Mouse (Mus musculus): ENCODE data around the gene Gm10073. TPM values are rescaled to one million over a fixed set of nuclear protein-coding genes. Genes with fewer than 3 reads are reported as not detected.
"Not testable (repeated sequence)": the region's sequence is repeated elsewhere in the genome, so short reads cannot be mapped to it uniquely, and the experiment has no call there.

The Gm10073 gene
- 10 to 100 TPM; 76.6 to 90.7 TPM for total RNA-seq (2021)
- long read RNA-seq, experiment 1, partial matches to known transcripts = 0 of 2 reads
- long read RNA-seq, experiment 1, other reads (novel, unspliced or antisense) = 0 of 2 reads
- long read RNA-seq, experiment 2 = 0 reads

- intact Hi-C loops (cut with DNase I); H3K27ac ChIP-seq; DNase-seq (ENCODE audit: extremely low spot score in 1 of 2, low spot score in 2 of 2); H3K4me3 ChIP-seq: not testable (repeated sequence)
Measured at GRCm38 (mm10) chr8:106573168-106573567, at the start of gene Gm10073. TSS of gene Gm10073 (minus strand) at chr8:106573461.

- no peak overlapping the region for H3K4me3 ChIP-seq
- no peak for TF ChIP-seq CTCF (IDR thresholded peaks at IDR 0.05)
- no peak overlapping the region for H3K27ac ChIP-seq
- intact Hi-C loops (cut with DNase I) = no loop called here
- DNase-seq (ENCODE audit: extremely low spot score in 1 of 2, low spot score in 2 of 2) = no peak
Measured at GRCm38 (mm10) chr8:106623016-106623415, 49.8 kb upstream of the Gm10073 start.

GRCm38 (mm10) chr8:106620488-106620887, 47.2 kb upstream of the Gm10073 start:
- TF ChIP-seq CTCF (IDR thresholded peaks at IDR 0.05) = no peak
- intact Hi-C loops (cut with DNase I) = no loop called here

GRCm38 (mm10) chr8:106619549-106620245, 46.4 kb upstream of the Gm10073 start:
- TF ChIP-seq CTCF (IDR thresholded peaks at IDR 0.05) = no peak
- no peak for DNase-seq (ENCODE audit: extremely low spot score in 1 of 2, low spot score in 2 of 2)
- intact Hi-C loops (cut with DNase I) = loop anchor here (10.0 kb wide), 1 partner anchor 255 kb away; no protein-coding TSS in a partner anchor
- H3K27ac ChIP-seq = no peak overlapping the region
- no peak overlapping the region for H3K4me3 ChIP-seq

More at GRCm38 (mm10) chr8:106620488-106620887, 47.2 kb upstream of the Gm10073 start:
- no peak for DNase-seq (ENCODE audit: extremely low spot score in 1 of 2, low spot score in 2 of 2)
- Histone ChIP-seq H3K4me3 (no peak overlapping the region), H3K27ac (no peak overlapping the region)

GRCm38 (mm10) chr8:106618324-106618723, 45.1 kb upstream of the Gm10073 start:
- H3K4me3 ChIP-seq = no peak overlapping the region
- intact Hi-C loops (cut with DNase I) = loop anchor here (10.0 kb wide), 1 partner anchor 254 kb away; no protein-coding TSS in a partner anchor
- TF ChIP-seq CTCF (IDR thresholded peaks at IDR 0.05) = no peak; the same call in 1 of the 2 replicates
- DNase-seq (ENCODE audit: extremely low spot score in 1 of 2, low spot score in 2 of 2) = no peak
- no peak overlapping the region for H3K27ac ChIP-seq

- DNase-seq (ENCODE audit: extremely low spot score in 1 of 2, low spot score in 2 of 2) = no peak
- no peak overlapping the region for H3K4me3 ChIP-seq
- intact Hi-C loops (cut with DNase I) = loop anchor here (10.0 kb wide), 1 partner anchor 253 kb away; no protein-coding TSS in a partner anchor
- no peak for TF ChIP-seq CTCF (IDR thresholded peaks at IDR 0.05)
- H3K27ac ChIP-seq = no peak overlapping the region
Measured at GRCm38 (mm10) chr8:106617865-106618264, 44.6 kb upstream of the Gm10073 start.

- no peak for TF ChIP-seq CTCF (IDR thresholded peaks at IDR 0.05)
- intact Hi-C loops (cut with DNase I) = loop anchor here (10.0 kb wide), 1 partner anchor 252 kb away; no protein-coding TSS in a partner anchor
- DNase-seq (ENCODE audit: extremely low spot score in 1 of 2, low spot score in 2 of 2) = no peak
Measured at GRCm38 (mm10) chr8:106617196-106617595, 43.9 kb upstream of the Gm10073 start.

GRCm38 (mm10) chr8:106616679-106617078, 43.4 kb upstream of the Gm10073 start:
- DNase-seq (ENCODE audit: extremely low spot score in 1 of 2, low spot score in 2 of 2) = no peak
- no peak overlapping the region for H3K27ac ChIP-seq
- intact Hi-C loops (cut with DNase I) = loop anchor here (10.0 kb wide), 1 partner anchor 252 kb away; no protein-coding TSS in a partner anchor
- H3K4me3 ChIP-seq = no peak overlapping the region
- no peak for TF ChIP-seq CTCF (IDR thresholded peaks at IDR 0.05)

More at GRCm38 (mm10) chr8:106617196-106617595, 43.9 kb upstream of the Gm10073 start:
- Histone ChIP-seq H3K27ac (no peak overlapping the region), H3K4me3 (no peak overlapping the region)

- no peak overlapping the region for H3K4me3 ChIP-seq
- DNase-seq (ENCODE audit: extremely low spot score in 1 of 2, low spot score in 2 of 2) = no peak
- no peak overlapping the region for H3K27ac ChIP-seq
- TF ChIP-seq CTCF (IDR thresholded peaks at IDR 0.05) = no peak
- intact Hi-C loops (cut with DNase I) = loop anchor here (10.0 kb wide), 1 partner anchor 251 kb away; no protein-coding TSS in a partner anchor
Measured at GRCm38 (mm10) chr8:106615661-106616299, 42.5 kb upstream of the Gm10073 start.

- H3K4me3 ChIP-seq = no peak overlapping the region
- intact Hi-C loops (cut with DNase I) = loop anchor here (10.0 kb wide), 1 partner anchor 250 kb away; no protein-coding TSS in a partner anchor
- no peak overlapping the region for H3K27ac ChIP-seq
- DNase-seq (ENCODE audit: extremely low spot score in 1 of 2, low spot score in 2 of 2) = no peak
- TF ChIP-seq CTCF (IDR thresholded peaks at IDR 0.05) = no peak
Measured at GRCm38 (mm10) chr8:106614704-106615103, 41.4 kb upstream of the Gm10073 start.

- Histone ChIP-seq H3K4me3 (no peak overlapping the region), H3K27ac (no peak overlapping the region)
- DNase-seq (ENCODE audit: extremely low spot score in 1 of 2, low spot score in 2 of 2) = no peak
- no peak for TF ChIP-seq CTCF (IDR thresholded peaks at IDR 0.05)
- intact Hi-C loops (cut with DNase I) = loop anchor here (10.0 kb wide), 1 partner anchor 247 kb away; no protein-coding TSS in a partner anchor
Measured at GRCm38 (mm10) chr8:106612047-106612446, 38.8 kb upstream of the Gm10073 start.

Data from left cerebral cortex, adult 2 months (tissue).